Mouse (Mus musculus) E14TG2a.4 (cell line): Measurements from ENCODE around the gene Olfr1350.
"Not testable (repeated sequence)": the region's sequence is repeated elsewhere in the genome, so short reads cannot be mapped to it uniquely, and the experiment has no call there.

Experiments
- H3K27me3 ChIP-seq: 2 replicates; pipeline ENCODE4 v1.6.1; 2014; ENCODE audit warnings: low read length, control low read depth; ENCODE audit not compliant: insufficient read depth
- H3K36me3 ChIP-seq: 2 replicates; pipeline ENCODE4 v1.6.1; 2014; ENCODE audit warnings: low read length, control low read depth; ENCODE audit not compliant: insufficient read depth
- H3K4me1 ChIP-seq: replicated peaks from 2 replicates; pipeline ENCODE4 v1.6.1; 2014; ENCODE audit warnings: low read depth, low read length, control low read depth
- H3K4me3 ChIP-seq: replicated peaks from 2 replicates; pipeline ENCODE4 v1.5.1; 2014; ENCODE audit warnings: mild to moderate bottlenecking, low read length
- H3K9me3 ChIP-seq: 2 replicates; pipeline ENCODE4 v1.6.1; 2014; ENCODE audit warnings: low read length, control low read depth
- CTCF ChIP-seq: conservative IDR thresholded peaks from 2 replicates; pipeline ENCODE4 v1.5.1; 2014; ENCODE audit warnings: low read length
- NANOG ChIP-seq: IDR thresholded peaks from 2 replicates; pipeline ENCODE4 v1.6.1; 2014; ENCODE audit warnings: borderline replicate concordance, low read length, mixed read lengths
- POU5F1 ChIP-seq: IDR thresholded peaks from 2 replicates; pipeline ENCODE4 v1.6.1; 2014; ENCODE audit warnings: low read length, borderline replicate concordance

The Olfr1350 gene

GRCm38 (mm10) chr7:6564541-6564940 is at the start of gene Olfr1350:
TSS of gene Olfr1350 (plus strand) at chr7:6564841.
- TF ChIP-seq POU5F1 (no peak), NANOG (no peak), CTCF (no peak)
- Histone ChIP-seq H3K9me3 (no peaks in the 10 kb centered on the region), H3K36me3 (no peaks in the 10 kb centered on the region), H3K27me3 (no peaks in the 10 kb centered on the region), H3K4me1 (no peaks in the 10 kb centered on the region), H3K4me3 (no peak within 1 kb of the TSS)

DNA sequence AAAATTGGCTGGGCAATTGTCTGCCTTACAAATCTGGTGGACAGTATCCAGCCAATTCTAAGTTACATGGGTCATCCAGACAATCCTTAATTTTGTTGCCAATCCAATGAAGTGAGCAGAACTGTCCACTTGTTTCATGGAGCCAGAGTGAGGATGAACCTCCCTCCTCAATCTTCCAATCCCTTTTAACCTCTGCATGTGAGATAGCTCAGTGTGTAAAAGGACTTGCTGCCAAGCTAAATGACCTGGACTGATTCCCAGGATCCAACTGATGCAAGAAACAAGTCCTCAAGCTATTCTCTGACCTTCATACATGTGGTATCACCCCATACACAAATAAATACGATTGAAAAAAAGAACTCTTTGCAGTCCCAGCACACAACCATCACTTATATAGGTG is 43.0 kb upstream of the Olfr1350 start:
- H3K4me1 ChIP-seq = no peaks in the 10 kb centered on the region
- no peaks in the 10 kb centered on the region for H3K36me3 ChIP-seq
- H3K27me3 ChIP-seq = peaks cover 8% of the 10 kb centered on the region
- no peaks in the 10 kb centered on the region for H3K9me3 ChIP-seq
- TF ChIP-seq NANOG (no peak), POU5F1 (no peak), CTCF (no peak)
- no peak overlapping the region for H3K4me3 ChIP-seq

- no peaks in the 10 kb centered on the region for H3K4me1 ChIP-seq
- H3K9me3 ChIP-seq = no peaks in the 10 kb centered on the region
- H3K4me3 ChIP-seq = no peak within 1 kb of the TSS
- no peaks in the 10 kb centered on the region for H3K36me3 ChIP-seq
- H3K27me3 ChIP-seq = peaks cover 4% of the 10 kb centered on the region; the same call in 1 of the 2 replicates
- TF ChIP-seq NANOG (no peak), CTCF (no peak), POU5F1 (no peak)
These were observed 41.8 kb upstream of the Olfr1350 start, which contains the start of gene Olfr1349 for GRCm38 (mm10) chr7:6522850-6523249. TSS of gene Olfr1349 (minus strand) at chr7:6522950.

- H3K36me3 ChIP-seq = no peaks in the 10 kb centered on the region
- no peak for TF ChIP-seq POU5F1
- TF ChIP-seq CTCF = peak; percentile 97
- no peak for TF ChIP-seq NANOG
- no peaks in the 10 kb centered on the region for H3K4me1 ChIP-seq
- no peaks in the 10 kb centered on the region for H3K9me3 ChIP-seq
- H3K4me3 ChIP-seq = no peak overlapping the region
- H3K27me3 ChIP-seq = no peaks in the 10 kb centered on the region
These were observed 39.6 kb upstream of the Olfr1350 start for GRCm38 (mm10) chr7:6525001-6525400.

DNA sequence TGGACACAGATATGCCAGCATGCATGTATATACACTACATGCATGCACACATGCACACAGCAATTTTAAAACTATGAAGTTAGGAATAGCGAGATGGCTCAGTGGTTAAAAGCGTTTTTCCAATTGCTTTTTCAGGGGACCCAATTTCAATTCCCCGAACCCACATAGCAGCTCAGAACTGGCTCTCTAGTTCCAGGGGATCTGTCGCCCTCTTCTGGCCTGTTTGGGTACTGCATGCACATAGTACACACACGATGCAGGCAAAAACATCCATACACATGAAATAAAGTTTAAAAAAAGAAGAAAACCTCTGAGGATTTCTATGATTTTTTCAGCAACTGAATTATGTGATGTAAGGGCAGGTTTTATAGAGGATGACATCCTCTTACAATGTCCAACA is 38.5 kb upstream of the Olfr1350 start:
- Histone ChIP-seq H3K27me3 (no peaks in the 10 kb centered on the region), H3K4me3 (no peak overlapping the region), H3K9me3 (no peaks in the 10 kb centered on the region), H3K4me1 (no peaks in the 10 kb centered on the region), H3K36me3 (no peaks in the 10 kb centered on the region)
- TF ChIP-seq POU5F1 (no peak), CTCF (peak; percentile 97)

GRCm38 (mm10) chr7:6586096-6586759 is 21.6 kb downstream of the Olfr1350 start:
- Histone ChIP-seq H3K27me3 (no peaks in the 10 kb centered on the region), H3K9me3 (peaks cover 16% of the 10 kb centered on the region), H3K36me3 (no peaks in the 10 kb centered on the region), H3K4me3 (no peak overlapping the region), H3K4me1 (no peaks in the 10 kb centered on the region)
- TF ChIP-seq CTCF = peak; percentile 70
- no peak for TF ChIP-seq NANOG

GRCm38 (mm10) chr7:6588766-6589165 is 24.1 kb downstream of the Olfr1350 start:
- peaks cover 16% of the 10 kb centered on the region for H3K9me3 ChIP-seq
- not testable (repeated sequence) for H3K36me3 ChIP-seq, H3K4me1 ChIP-seq, H3K27me3 ChIP-seq, H3K4me3 ChIP-seq

- TF ChIP-seq NANOG (no peak), CTCF (no peak), POU5F1 (no peak)
- Histone ChIP-seq H3K4me1 (no peaks in the 10 kb centered on the region), H3K4me3 (no peak overlapping the region), H3K36me3 (no peaks in the 10 kb centered on the region), H3K9me3 (peaks cover 58% of the 10 kb centered on the region), H3K27me3 (no peaks in the 10 kb centered on the region)
These were observed 38.7 kb downstream of the Olfr1350 start for GRCm38 (mm10) chr7:6603331-6603730.
